ENCODE assay signal across 8 mouse cellular contexts in the genomic region with DNA sequence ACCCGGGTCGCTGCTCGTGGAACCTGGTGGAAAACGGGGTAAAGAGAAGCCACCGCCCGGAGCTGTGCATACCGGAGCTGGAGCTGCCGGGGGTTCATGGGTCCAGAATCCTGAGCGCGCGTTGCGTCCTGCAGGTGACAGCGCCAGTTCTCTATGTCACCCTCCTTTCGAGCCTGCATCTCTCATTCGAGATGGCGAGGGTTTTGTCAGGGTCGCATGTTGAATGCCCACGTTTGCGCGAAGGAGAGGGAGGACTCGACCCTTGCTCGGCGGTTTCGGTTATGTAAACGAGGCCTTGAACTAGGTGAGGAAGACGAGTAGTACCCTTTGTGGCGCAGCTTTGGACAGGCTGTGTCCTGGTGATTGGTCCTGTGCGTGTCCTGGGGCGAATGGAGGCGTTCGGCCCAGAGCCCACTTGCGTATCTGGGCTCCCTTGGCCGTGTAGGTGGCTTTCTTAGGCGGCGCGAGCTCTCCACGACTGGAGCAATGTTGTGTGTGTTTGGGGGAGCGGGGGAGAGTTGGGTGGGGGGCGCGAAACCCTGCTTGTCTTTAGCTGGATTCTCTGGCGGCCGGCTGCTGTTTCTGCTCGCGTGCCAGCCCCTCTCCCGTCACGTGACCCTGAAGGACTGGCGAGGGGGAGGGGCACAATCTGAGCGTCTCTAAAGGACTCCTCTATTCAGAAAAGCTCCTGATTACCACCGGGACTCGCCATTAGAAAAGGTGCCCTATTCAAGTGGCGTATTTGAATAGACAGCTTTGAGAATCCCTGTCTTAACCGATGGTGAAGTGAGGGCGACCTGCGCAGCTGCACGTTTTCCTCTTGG. TPM values are rescaled to one million over a fixed set of nuclear protein-coding genes. Genes with fewer than 3 reads are reported as not detected.
A peak's percentile ranks its signal among the peaks of the same experiment; 100 is the strongest.
DNase-seq lines count a peak whose midpoint lies in the region; ATAC-seq and TF ChIP-seq lines count a peak whose summit lies in the region.

No protein-coding gene starts in this region.

- no peak for TF ChIP-seq EP300 in liver, postnatal 0 days (IDR thresholded peaks at IDR 0.05; ENCODE audit: low read depth)

- H3K4me2 ChIP-seq in forebrain, embryonic 16.5 days (ENCODE audit: low read length), result peak overlapping the region; percentile 62
- peak overlapping the region; percentile 95 for H3K4me2 ChIP-seq in liver, postnatal 0 days (ENCODE audit: low read depth, low read length)
- H3K4me2 ChIP-seq in neural tube, embryonic 14.5 days (ENCODE audit: low read depth, low read length), result peak overlapping the region; percentile 95

- H3K9me3 ChIP-seq in forebrain, embryonic 16.5 days (ENCODE audit: control insufficient read depth, low read length), result no peaks in the 10 kb centered on the region
- no peaks in the 10 kb centered on the region for H3K9me3 ChIP-seq in liver, postnatal 0 days (ENCODE audit: low read length)
- H3K9me3 ChIP-seq in neural tube, embryonic 14.5 days (ENCODE audit: control insufficient read depth, low read length), result no peaks in the 10 kb centered on the region

- H3K9ac ChIP-seq in forebrain, embryonic 16.5 days (replicated peaks; ENCODE audit: low read depth, low read length), result peak overlapping the region; percentile 49
- peak overlapping the region; percentile 47 for H3K9ac ChIP-seq in liver, postnatal 0 days (replicated peaks)
- H3K9ac ChIP-seq in neural tube, embryonic 14.5 days (replicated peaks; ENCODE audit: low read depth, low read length), result peak overlapping the region; percentile 51

- intact Hi-C loops in heart, postnatal 36 days (cut with DNase I), result loop anchor here (1.0 to 2.0 kb wide), 2 partner anchors 16 to 37 kb away; no protein-coding TSS in a partner anchor

- peak; percentile 32 for DNase-seq in CD4-positive helper T cell, adult 2 months (ENCODE audit: low read depth, low spot score)
- peak; percentile 85 for DNase-seq in cerebellum, adult 11-12 months
- DNase-seq in heart, postnatal 36 days, result peak; percentile 77 to 79
- DNase-seq in layer of hippocampus, adult 18-20 months (ENCODE audit: low spot score in 2 of 2), result peak; percentile 80 to 90
- DNase-seq in liver, postnatal 0 days, result peak; percentile 44
- peak; percentile 28 to 36 for DNase-seq in thymus, adult 18-20 months

- H3K4me1 ChIP-seq in forebrain, embryonic 16.5 days (replicated peaks; ENCODE audit: control insufficient read depth, insufficient read depth, low read length), result peaks cover 4% of the 10 kb centered on the region
- H3K4me1 ChIP-seq in liver, postnatal 0 days (ENCODE audit: insufficient read depth), result peaks cover 18% of the 10 kb centered on the region
- H3K4me1 ChIP-seq in neural tube, embryonic 14.5 days (ENCODE audit: control insufficient read depth, insufficient read depth, low read length), result 0 out of 2 replicates have a peak, but pooled peaks cover 5% of the 10 kb centered on the region

- peak overlapping the region; percentile 67 for H3K27ac ChIP-seq in forebrain, embryonic 16.5 days (ENCODE audit: low read length)
- H3K27ac ChIP-seq in liver, postnatal 0 days (ENCODE audit: low read depth), result no peak overlapping the region
- peak overlapping the region; percentile 58 for H3K27ac ChIP-seq in neural tube, embryonic 14.5 days (ENCODE audit: low read depth, low read length)

- no peak for TF ChIP-seq CTCF in liver, postnatal 0 days (IDR thresholded peaks at IDR 0.05; ENCODE audit: low read depth)

- peak; percentile 54 for ATAC-seq in forebrain, embryonic 16.5 days
- peak; percentile 34 for ATAC-seq in liver, postnatal 0 days
- peak; percentile 74 for ATAC-seq in neural tube, embryonic 14.5 days (ENCODE audit: low read depth)

- H3K36me3 ChIP-seq in forebrain, embryonic 16.5 days (ENCODE audit: control insufficient read depth, insufficient read depth), result no peaks in the 10 kb centered on the region
- H3K36me3 ChIP-seq in liver, postnatal 0 days (replicated peaks; ENCODE audit: insufficient read depth, low read length), result no peaks in the 10 kb centered on the region
- H3K36me3 ChIP-seq in neural tube, embryonic 14.5 days (ENCODE audit: control insufficient read depth, insufficient read depth, low read length), result no peaks in the 10 kb centered on the region

- peak overlapping the region; percentile 66 for H3K4me3 ChIP-seq in forebrain, embryonic 16.5 days (replicated peaks; ENCODE audit: low read length)
- peak overlapping the region; percentile 60 for H3K4me3 ChIP-seq in liver, postnatal 0 days (ENCODE audit: low read depth, low read length)
- H3K4me3 ChIP-seq in neural tube, embryonic 14.5 days (ENCODE audit: low read depth, low read length), result peak overlapping the region; percentile 63

- H3K27me3 ChIP-seq in forebrain, embryonic 16.5 days (replicated peaks; ENCODE audit: control insufficient read depth, insufficient read depth, low read length), result no peaks in the 10 kb centered on the region
- H3K27me3 ChIP-seq in liver, postnatal 0 days (ENCODE audit: insufficient read depth, low read length), result peaks cover 51% of the 10 kb centered on the region
- H3K27me3 ChIP-seq in neural tube, embryonic 14.5 days (ENCODE audit: control insufficient read depth, insufficient read depth, low read length), result no peaks in the 10 kb centered on the region

- under 1% methylated on average over 55 of the region's 55 CpGs for WGBS in forebrain, embryonic 16.5 days
- 2% methylated on average over 55 of the region's 55 CpGs for WGBS in liver, postnatal 0 days (ENCODE audit: insufficient replicate concordance)
- WGBS in neural tube, embryonic 14.5 days, result under 1% methylated on average over 55 of the region's 55 CpGs

RNA-seq across cellular contexts. Expression of gene Tppp, which starts 0.8 kb away (rescaled TPM):
- polyA plus RNA-seq in forebrain, embryonic 16.5 days (2015; fragmentation: Nextera tagmentation; extraction: Ambion mirVana), result 9.6 and 10.7 TPM in 2 replicates
- 10 to 100 TPM; 19.3 to 24.5 TPM for total RNA-seq in heart, postnatal 36 days (2021)
- 100 to 1,000 TPM; 283 to 288 TPM for total RNA-seq in layer of hippocampus, adult 18-20 months (2021)
- polyA plus RNA-seq in liver, postnatal 0 days (2015; fragmentation: Nextera tagmentation; extraction: Ambion mirVana), result 0.36 and 0.42 TPM in 2 replicates
- 13.3 and 14.0 TPM in 2 replicates for polyA plus RNA-seq in neural tube, embryonic 14.5 days (2014; fragmentation: Nextera tagmentation; extraction: Ambion mirVana)

RNA-seq across cellular contexts. Expression of gene Zdhhc11, which starts 46.4 kb away (rescaled TPM):
- polyA plus RNA-seq in forebrain, embryonic 16.5 days (2015; fragmentation: Nextera tagmentation; extraction: Ambion mirVana), result not detected in 2 replicates
- total RNA-seq in heart, postnatal 36 days (2021), result not detected
- total RNA-seq in layer of hippocampus, adult 18-20 months (2021), result not detected
- polyA plus RNA-seq in liver, postnatal 0 days (2015; fragmentation: Nextera tagmentation; extraction: Ambion mirVana), result not detected in 2 replicates
- not detected in 2 replicates for polyA plus RNA-seq in neural tube, embryonic 14.5 days (2014; fragmentation: Nextera tagmentation; extraction: Ambion mirVana)

RNA-seq across cellular contexts. Expression of gene Cep72, which starts 52.1 kb away (rescaled TPM):
- polyA plus RNA-seq in forebrain, embryonic 16.5 days (2015; fragmentation: Nextera tagmentation; extraction: Ambion mirVana), result 10.3 and 10.4 TPM in 2 replicates
- total RNA-seq in heart, postnatal 36 days (2021), result under 1 TPM; 0.57 to 0.80 TPM
- 1 to 10 TPM in 1 of 2 experiments, under 1 TPM in 1; 0.94 to 1.5 TPM for total RNA-seq in layer of hippocampus, adult 18-20 months (2021)
- 3.8 and 4.0 TPM in 2 replicates for polyA plus RNA-seq in liver, postnatal 0 days (2015; fragmentation: Nextera tagmentation; extraction: Ambion mirVana)
- 7.6 and 9.3 TPM in 2 replicates for polyA plus RNA-seq in neural tube, embryonic 14.5 days (2014; fragmentation: Nextera tagmentation; extraction: Ambion mirVana)

Comparison
In these comparisons a context has a peak if more than half of its experiments do, and no peak if none do; other contexts are left out.
1. DNase-seq: peak in every context shown above with its lines; median percentile 85 in cerebellum, adult 11-12 months; 85 in layer of hippocampus, adult 18-20 months; 78 in heart, postnatal 36 days; 44 in liver, postnatal 0 days; 32 in CD4-positive helper T cell, adult 2 months; 32 in thymus, adult 18-20 months.